Mouse (Mus musculus) embryo, embryonic 9.5 days (tissue): Measurements from ENCODE around the gene Exosc6.
"Not testable (repeated sequence)": the region's sequence is repeated elsewhere in the genome, so short reads cannot be mapped to it uniquely, and the experiment has no call there.

Experiments
- DNase-seq: peaks from one replicate; pipeline ENCODE4 v3.0.0-alpha.2; 2017; ENCODE audit errors: extremely low spot score

The Exosc6 gene

DNA sequence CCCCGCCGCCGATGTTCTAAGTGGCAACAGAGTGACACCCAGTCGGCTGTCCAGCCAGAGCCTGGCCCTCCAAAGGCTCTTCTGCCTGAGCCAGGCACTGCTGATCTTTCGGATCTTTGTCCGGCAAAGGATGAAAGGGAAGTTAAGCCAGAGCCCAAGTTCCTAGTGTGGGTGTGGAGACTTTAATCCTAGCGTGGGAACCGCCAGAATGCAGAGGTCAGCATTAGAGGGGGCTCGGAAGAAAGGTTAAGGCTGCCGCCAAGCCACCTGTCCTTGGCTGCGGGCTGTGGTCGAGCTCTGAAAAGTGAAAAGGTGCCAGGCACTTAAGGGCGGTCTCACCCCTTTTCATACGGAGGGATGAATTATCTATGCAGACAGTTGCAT, 5.5 kb downstream of the Exosc6 start:
- DNase-seq: no peak

DNA sequence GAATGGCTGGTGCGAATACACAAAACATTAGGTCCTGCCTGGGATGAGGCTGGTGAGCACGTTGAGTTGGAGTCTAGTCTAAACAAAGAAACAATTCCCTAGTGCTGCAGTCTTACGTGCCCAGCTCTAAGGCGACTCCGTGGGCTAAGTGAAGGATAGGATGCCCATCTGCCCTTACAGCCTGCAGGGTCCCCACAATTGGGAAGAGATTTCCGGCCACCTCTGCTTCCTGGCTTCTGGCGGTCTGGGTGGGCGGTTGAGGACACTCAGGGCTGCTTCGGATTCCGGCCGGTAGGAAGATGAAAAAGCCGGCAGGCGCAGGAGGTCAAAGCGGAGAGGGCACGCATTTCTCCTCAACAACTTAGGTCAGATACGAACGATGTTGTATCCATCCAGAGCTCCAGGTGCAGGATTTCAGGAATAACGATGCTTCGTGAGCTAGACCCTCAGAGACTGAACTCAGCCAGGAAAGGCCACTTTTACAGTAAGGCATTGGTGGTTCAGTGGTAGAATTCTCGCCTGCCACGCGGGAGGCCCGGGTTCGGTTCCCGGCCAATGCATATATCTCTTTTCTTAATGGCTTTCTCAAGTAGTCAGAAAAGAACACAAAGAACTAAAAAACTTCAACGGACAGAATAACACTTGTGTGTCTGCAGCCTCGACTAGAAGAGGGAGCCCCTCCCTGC, 6.1 kb downstream of the Exosc6 start:
- DNase-seq: peak; percentile 95

DNA sequence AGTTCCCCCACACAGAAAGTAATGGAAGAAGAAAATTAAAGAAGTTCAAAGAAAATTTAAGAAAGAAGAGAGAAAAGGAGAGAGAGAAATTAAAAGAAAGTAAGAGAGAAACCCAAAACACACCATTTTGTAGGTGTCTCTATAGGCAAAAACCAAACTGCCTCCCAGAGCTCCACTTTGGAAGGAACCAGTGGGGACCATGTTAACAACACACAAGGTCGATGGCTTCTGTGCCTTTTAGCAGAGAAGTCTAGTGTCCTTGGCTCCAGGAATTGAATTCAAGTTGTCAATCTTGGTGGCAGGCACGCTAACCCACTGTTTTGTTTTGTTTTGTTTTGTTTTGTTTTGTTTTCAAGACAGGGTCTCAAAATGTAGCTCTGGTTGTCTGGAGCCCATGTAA, 6.8 kb downstream of the Exosc6 start:
- DNase-seq: no peak

DNA sequence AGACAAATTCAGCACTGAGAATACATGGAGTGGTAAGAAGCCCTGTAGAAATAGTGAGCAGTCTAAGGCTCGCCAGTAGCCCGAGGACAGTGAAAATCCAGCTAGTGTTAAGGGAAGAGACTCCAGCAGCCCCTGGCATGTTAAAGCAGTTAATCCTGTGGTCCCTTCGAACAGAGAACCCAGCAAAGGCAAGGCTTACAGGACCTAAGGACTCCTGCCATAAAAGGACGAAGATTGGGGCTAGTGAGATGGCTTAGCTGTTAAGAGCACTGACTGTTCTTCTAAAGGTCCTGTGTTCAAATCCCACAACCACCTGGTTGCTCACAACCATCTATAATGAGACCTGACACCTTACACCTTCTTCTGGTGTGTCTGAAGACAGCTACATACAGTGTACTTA, 10.2 kb downstream of the Exosc6 start:
- DNase-seq: no peak

DNA sequence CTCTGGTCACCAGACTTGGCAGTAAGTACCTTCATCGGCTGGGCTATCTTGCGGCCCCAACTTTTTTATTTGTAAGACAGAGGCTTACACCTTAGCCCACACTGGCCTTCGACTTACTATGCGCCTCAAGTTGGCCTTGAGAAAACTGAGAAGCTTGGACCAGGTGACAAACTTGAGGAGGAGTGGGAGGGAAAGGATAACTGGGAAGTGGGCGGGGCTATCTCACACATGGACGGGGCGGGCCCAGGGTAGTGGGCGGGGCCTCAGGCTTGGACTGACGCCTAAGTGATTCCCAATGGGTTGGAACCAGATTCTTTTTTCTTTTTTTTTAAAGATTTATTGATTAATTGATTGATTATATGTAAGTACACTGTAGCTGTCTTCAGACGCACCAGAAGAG, 11.3 kb downstream of the Exosc6 start:
- DNase-seq: no peak

DNA sequence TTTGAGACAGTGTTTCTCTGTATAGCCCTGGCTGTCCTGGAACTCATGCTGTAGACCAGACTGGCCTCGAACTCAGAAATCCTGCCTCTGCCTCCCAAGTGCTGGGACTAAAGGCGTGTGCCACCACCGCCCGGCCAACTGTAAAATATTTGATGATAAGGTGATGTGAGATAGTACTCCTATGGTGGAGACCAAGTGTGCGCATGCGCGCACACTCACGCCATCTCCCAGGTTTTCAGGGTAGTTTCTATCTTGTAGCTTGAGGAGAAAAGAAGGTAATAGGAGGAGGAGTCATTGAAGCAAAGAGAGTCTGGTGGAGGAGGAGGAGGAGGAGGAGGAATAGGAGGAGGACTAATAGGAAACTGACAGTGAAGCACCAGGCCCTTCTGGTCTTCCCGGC, 12.5 kb downstream of the Exosc6 start:
- not testable (repeated sequence) for DNase-seq

DNA sequence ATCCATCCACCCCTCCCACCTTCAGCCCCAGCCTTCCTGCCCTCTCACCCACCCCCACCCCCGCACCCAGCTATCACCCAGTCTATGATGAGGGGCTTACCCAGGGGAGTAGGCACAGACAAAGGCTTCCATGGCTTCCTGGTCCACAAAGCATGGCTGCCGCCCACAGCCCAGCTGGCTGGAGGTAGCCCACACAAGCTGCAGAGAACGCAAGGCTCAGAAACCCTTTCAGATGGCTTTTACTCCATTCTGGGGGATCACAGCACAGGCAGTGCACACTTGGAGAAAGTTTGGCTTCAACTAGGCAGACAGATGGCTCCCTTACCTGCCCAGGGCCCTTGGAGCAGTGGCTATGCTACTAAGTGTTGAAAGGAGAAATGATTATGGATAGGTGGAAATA, 19.8 kb downstream of the Exosc6 start:
- no peak for DNase-seq

DNA sequence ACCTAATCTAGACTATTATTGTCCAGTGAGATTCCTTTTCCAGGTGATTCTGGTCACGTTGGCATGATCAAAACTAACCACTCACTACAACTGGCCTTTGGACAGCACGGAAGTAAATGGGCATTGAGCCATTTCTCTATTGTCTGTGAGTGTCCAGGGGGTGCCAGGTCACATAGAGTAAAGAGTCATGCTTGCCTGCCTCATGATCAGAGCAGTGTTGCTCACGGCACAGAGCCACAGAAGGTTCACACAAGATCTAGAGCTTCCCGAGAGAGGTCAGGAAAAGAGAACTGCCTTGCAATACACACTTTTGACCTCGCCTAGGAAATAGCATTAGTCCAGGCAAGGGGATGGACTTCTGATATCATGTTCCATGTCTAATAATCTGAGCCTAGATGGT, 23.3 kb downstream of the Exosc6 start:
- DNase-seq: no peak

DNA sequence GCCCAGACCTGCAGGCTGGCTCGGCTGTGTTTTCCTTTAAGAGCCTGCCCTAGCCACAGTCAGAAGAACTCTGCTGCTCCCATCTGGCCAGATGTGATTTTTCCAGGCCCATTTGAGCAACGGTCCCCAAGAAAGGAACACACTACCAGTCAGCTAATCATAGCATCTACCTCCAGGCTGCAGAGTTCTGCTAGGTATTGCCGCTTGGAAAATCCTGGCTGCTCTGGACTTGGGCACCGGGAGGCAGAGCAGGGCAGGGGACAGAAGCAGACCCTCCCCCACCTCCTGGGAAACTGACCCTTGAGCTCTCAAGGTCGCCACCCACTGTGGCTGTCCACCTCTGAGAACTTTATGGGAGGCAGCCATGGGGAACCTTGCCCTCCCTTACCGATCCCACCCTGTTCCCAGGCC, 23.7 kb downstream of the Exosc6 start:
- no peak for DNase-seq

DNA sequence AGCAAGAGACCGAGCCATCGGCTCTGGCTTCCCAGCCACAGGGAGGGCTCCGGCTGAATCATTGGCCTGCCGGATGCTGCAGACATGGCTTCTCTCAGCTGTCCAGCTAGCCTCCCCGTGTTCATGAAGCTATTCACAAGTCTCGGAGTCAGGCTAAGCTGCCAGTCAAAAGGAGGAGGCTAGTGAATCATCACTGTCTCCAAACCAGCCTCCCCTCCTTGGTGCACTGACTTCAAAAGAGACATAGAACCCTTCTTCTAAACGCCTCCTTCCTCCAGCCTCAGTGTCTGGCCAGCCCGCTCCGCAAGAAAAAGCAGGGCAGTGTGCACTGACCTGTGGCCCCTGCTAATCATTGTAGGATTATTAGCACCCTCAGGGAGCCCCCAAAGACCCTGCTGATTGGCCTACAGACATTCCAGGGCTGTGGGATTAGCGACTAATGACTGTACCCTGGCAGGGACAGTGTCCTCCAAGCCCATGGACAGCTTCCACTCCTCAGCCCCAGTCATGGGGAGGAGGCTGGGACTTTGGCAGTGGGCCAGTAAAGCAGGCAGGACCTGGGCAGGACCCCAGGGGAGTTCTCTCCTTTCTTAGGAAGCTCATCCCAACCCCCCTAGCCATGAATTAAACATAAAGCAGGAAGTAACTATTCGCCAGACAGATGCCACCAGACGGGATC, 25.6 kb downstream of the Exosc6 start:
- DNase-seq: no peak

DNA sequence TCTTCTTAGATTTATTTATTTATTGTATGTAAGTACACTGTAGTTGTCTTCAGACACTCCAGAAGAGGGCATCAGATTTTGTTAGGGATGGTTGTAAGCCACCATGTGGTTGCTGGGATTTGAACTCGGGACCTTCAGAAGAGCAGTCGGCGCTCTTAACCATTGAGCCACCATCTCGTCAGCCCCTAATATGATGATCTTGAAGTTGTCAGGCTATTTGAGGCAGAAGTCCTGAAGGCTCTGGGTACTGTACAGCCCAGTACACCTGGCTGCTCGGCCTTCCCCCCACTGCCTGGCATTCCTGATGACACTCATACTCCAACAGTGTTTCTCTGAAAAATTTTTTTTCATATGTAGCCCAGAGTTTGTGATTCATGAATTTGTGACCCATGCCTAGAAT, 27.8 kb downstream of the Exosc6 start:
- DNase-seq: not testable (repeated sequence)

DNA sequence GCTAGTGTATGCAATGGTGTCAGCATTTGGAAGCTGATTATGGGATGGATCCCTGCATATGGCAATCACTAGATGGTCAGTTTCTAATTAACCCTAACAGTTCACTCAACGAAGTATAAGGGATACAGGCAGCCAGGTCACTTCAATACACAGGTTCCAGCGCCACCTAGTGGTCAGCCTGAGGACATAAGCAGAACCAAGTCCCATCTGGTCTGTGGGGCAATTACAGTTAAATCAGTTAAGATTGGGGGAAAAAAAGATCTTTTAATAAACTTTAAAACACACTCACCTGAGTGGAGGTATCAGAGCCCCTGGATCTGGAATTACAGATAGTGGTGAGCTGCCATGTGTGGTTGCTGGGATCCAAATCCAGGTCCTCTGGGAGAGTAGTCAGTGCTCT, 34.0 kb downstream of the Exosc6 start:
- DNase-seq: peak; percentile 74

DNA sequence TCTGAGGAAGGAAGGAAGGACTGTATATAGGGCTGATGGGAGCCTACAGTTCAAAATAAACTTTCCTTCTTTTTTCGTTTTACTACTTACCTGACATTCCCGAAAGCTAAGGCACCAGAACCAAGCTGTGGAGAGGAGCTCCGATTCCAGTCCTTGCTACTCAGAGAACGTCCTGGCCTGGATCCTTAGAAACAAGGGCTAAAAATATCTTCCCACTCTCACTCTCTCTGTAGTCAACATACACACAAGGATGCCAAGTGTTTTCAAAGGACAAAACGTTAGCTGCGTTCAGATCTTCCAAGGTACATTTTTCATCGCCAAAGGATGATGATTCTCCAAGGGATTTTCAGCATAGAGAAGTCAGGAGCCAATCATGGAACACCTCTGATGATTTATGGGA, 35.6 kb downstream of the Exosc6 start:
- DNase-seq: no peak

DNA sequence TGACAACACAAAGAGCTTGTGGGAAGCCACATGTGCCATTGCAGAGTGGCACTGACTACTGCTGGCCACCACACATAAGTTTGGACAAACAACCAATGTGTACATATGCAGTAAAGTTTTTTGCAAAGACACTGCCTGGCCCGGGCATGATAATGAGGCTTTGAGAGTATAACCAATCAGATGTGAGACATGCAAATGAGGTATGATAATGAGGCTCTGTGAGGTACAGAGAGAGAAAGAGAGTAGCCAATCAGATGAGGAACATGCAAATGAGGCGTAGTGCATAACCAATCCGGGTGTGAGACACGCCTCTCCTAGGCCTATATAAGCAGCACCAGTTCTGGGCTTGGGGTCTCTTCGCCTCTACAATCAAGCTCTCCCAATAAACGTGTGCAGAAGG, 36.2 kb downstream of the Exosc6 start, which contains the start of gene Clec18a:
Gene Clec18a, minus strand, starts transcription at position 101 of the 400 bp plus-strand sequence.
- not testable (repeated sequence) for DNase-seq

DNA sequence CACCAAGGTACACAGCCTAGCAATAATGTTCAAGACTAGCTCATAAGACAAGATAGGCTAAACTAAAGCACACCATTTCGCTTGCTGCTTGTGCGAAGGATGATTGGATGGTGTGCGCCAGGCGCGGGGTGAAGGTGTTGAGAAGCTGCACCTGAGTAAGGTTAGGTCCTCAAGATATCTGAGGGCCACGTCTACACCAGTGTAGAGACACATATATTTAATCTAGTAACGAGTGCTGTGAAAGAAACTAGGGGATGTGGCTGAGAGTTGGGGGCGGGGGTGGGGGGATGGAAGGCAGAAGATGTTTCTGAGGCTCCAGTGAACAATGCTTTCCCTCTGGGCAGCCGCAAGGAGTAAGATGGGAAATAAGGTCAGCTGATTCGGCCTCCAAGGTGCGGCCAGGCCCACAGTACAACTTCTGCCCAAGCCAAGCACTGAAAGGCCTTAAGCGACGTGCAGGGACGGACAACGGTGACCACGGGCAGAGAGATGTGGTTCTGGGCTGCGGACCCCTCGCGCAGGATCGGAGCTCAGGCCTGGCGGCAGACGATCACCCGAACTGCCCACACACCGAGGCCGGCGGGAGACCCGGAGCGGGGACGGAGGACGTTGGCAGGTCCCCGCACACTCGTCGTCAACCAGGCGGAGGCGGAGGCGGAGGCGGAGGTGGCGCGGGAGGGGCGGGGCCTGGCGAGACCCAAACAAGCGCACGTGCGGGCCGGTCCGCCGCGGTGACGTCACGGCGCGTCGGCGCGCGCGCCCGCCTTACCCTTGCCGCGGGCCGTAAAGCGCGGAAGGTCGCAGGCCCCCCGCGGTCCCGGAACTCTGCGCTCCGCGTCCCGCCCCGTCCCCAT, 38.0 kb downstream of the Exosc6 start, which contains the start of gene Pdpr:
Gene Pdpr, plus strand, starts transcription at position 766 of the 854 bp plus-strand sequence.
- DNase-seq: peak; percentile 92

DNA sequence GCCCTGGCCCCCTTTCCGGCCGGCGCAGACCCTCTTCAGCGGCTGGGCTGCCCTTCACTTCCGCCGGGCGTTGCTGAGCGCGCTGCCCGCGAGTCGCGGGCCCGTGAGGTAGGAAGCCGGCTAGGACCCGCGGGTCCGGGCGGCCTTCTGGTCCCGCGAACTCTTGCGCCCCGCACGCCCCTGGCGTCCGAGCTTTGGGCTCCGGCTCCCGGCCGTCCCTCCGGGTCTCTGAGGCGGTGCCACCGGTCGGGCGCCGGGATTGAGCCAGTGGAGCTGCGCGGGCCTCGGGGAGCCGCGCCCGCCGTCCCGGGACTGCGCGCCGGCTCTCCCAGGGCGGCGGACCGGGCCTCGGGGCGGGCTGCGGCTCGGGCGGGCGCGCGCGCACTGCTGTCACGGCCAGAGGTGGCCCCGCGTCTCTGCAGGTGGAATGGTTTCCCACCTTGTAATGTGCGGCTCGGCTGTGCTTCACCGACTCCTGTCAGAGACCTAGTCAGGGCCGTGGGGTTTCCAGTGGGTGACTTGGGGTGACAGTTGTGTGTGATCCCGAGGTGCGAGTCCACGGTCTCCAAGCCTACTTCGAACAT, 38.7 kb downstream of the Exosc6 start:
- DNase-seq: peak; percentile 4
